Mouse (Mus musculus) kidney, adult 2 months (tissue): ENCODE measurements around the gene Cd164l2.

Experiments
- CTCF ChIP-seq: fragments of 200-500 bp; conservative IDR thresholded peaks from 2 replicates; pipeline ENCODE4 v1.5.1; 2011; ENCODE audit warnings: low read depth, mild to moderate bottlenecking, control low read depth, low read length, moderate library complexity, mixed read lengths; ENCODE audit not compliant: insufficient read depth, insufficient read length
- POLR2A ChIP-seq: fragments of 200-500 bp; IDR thresholded peaks from one replicate; pipeline ENCODE4 v1.6.1; 2011; ENCODE audit warnings: low read depth, low read length, control low read depth

GRCm38 (mm10) chr4:133203591-133203990, 8.3 kb upstream of the Cd164l2 start:
- TF ChIP-seq CTCF, result no peak
- TF ChIP-seq POLR2A, result no peak
